Mouse (Mus musculus): Measurements from ENCODE around the gene Vmn1r114.
"Not testable (repeated sequence)": the region's sequence is repeated elsewhere in the genome, so short reads cannot be mapped to it uniquely, and the experiment has no call there.

The Vmn1r114 gene

DNA sequence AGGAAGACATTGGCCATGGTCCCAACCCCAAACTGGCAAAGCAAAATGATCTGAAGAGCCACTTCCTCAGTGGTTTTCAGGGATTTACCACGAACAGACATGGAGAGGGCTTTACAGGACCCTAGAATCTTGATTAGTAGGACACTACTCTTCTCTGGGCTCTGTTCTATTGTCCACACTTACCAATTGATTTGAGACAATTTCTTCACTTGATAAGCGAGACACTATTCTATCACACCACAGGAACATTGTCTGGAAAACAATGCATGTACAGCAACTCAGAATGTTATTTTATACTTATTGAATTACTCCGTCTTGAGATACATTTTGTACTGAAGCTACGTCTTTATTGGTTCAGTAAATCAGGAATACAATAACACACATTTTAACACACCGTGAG, at the start of gene Vmn1r114:
Vmn1r114 (minus strand) TSS at position 101 of the 400 bp plus-strand sequence.
- DNase-seq (ENCODE audit: low read depth, low spot score): not testable (repeated sequence)

DNA sequence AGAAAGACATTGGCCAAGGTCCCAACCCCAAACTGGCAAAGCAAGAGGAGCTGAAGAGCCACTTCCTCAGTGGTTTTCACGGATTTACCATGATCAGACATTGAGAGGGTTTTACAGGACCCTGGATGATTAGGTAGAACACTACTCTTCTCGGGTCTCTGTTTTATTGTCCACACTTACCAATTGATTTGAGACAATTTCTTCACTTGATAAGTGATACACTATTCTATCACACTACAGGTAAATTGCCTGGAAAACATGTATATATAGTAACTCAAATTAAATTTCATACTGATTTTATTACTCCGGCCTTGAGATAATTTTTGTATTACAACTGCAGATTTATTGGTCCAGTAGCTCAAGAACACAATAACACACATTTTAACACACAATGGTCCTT, 32.9 kb upstream of the Vmn1r114 start, which contains the start of gene Vmn1r115:
Vmn1r115 (minus strand) TSS at position 101 of the 400 bp plus-strand sequence.
- not testable (repeated sequence) for DNase-seq (ENCODE audit: low read depth, low spot score)

DNA sequence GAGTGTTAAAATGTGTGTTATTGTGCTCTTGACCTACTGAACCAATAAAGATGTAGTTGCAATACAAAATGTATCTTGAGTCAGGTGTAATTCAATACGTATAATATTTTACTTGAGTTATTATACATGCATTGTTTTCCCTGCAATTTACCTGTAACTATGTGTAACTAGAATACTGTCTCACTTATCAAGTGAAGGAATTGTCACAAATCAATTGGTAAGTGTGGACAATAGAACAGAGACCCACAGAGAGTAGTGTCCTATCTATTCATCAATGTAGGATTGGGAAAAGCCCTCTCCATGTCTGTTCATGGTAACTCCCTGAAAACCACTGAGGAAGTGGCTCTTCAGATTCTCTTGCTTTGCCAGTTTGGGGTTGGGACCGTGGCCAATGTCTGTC, 25.0 kb downstream of the Vmn1r114 start, which contains the start of gene Vmn1r113:
Vmn1r113 (plus strand) TSS at position 301 of the 400 bp plus-strand sequence.
- not testable (repeated sequence) for DNase-seq (ENCODE audit: low read depth, low spot score)

DNA sequence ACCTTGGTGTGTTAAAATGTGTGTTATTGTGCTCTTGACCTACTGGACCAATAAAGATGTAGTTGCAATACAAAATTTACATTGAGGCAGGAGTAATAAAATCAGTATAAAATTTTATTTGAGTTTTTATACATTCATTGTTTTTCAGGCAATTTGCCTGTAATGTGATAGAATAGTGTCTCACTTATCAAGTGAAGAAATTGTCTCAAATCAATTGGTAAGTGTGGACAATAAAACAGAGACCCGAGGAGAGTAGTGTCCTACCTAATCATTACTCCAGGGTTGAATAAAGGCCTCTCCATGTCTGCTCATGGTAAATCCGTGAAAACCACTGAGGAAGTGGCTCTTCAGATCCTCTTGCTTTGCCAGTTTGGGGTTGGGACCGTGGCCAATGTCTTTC, 41.1 kb downstream of the Vmn1r114 start, which contains the start of gene Vmn1r112:
Vmn1r112 (plus strand) TSS at position 301 of the 400 bp plus-strand sequence.
- DNase-seq (ENCODE audit: low read depth, low spot score): not testable (repeated sequence)

Measured in retina, adult 2 months (tissue).